Mouse (Mus musculus): ENCODE measurements at regions not wholly inside any gene's neighbourhood (a gene's known extent, or its start where the extent isn't known, plus 50 kb on each side); places are given as distances from the start of the nearest gene placed in this dataset.

GRCm38 (mm10) chr17:49172052-49172799, 240.0 kb downstream of the Lrfn2 start:
- TF ChIP-seq CTCF (IDR thresholded peaks at IDR 0.05; ENCODE audit: extremely low read depth, insufficient read depth, insufficient read length, insufficient replicate concordance) (no peak), POLR2A (IDR thresholded peaks at IDR 0.05; ENCODE audit: low read depth, low read length) (no peak)

Data from spleen, adult 2 months (tissue).